Mouse (Mus musculus): ENCODE data around the gene Syne2. TPM values are rescaled to one million over a fixed set of nuclear protein-coding genes. Genes with fewer than 3 reads are reported as not detected.

The Syne2 gene
- polyA plus RNA-seq, 1 experiment from 2014 or later, result 5.1 TPM

- Histone ChIP-seq H3K4me3 (replicated peaks) (no peak overlapping the region), H3K27me3 (no peaks in the 10 kb centered on the region), H3K4me1 (replicated peaks) (no peaks in the 10 kb centered on the region), H3K9ac (no peak overlapping the region), H3K9me3 (replicated peaks) (no peaks in the 10 kb centered on the region), H3K4me2 (no peak overlapping the region), H3K27ac (no peak overlapping the region), H3K36me3 (no peaks in the 10 kb centered on the region)
- DNase-seq (no peak), ATAC-seq (ENCODE audit: low read depth) (no peak)
- WGBS (ENCODE audit: insufficient replicate concordance), result 83% methylated on average over 11 of the region's 11 CpGs
These were observed 86.1 kb downstream of the Syne2 start for GRCm38 (mm10) chr12:75904068-75904467.

GRCm38 (mm10) chr12:75905304-75905703 is 87.4 kb downstream of the Syne2 start:
- 71% methylated on average over 7 of the region's 7 CpGs for WGBS (ENCODE audit: insufficient replicate concordance)

GRCm38 (mm10) chr12:75908466-75908865 is 90.5 kb downstream of the Syne2 start:
- H3K27me3 ChIP-seq, result no peaks in the 10 kb centered on the region
- no peaks in the 10 kb centered on the region for H3K9me3 ChIP-seq (replicated peaks)
- no peak for DNase-seq
- H3K4me1 ChIP-seq (replicated peaks), result no peaks in the 10 kb centered on the region
- no peak overlapping the region for H3K4me2 ChIP-seq
- no peak overlapping the region for H3K27ac ChIP-seq
- H3K36me3 ChIP-seq, result no peaks in the 10 kb centered on the region
- no peak overlapping the region for H3K9ac ChIP-seq
- no peak for ATAC-seq (ENCODE audit: low read depth)
- no peak overlapping the region for H3K4me3 ChIP-seq (replicated peaks)
- 60% methylated on average over 3 of the region's 3 CpGs for whole genome bisulfite sequencing (ENCODE audit: insufficient replicate concordance)

More at GRCm38 (mm10) chr12:75905304-75905703, 87.4 kb downstream of the Syne2 start:
- DNase-seq (no peak), ATAC-seq (ENCODE audit: low read depth) (no peak)
- H3K9ac ChIP-seq, result no peak overlapping the region
- no peaks in the 10 kb centered on the region for H3K36me3 ChIP-seq
- no peaks in the 10 kb centered on the region for H3K4me1 ChIP-seq (replicated peaks)
- no peak overlapping the region for H3K27ac ChIP-seq
- H3K4me2 ChIP-seq, result no peak overlapping the region
- H3K27me3 ChIP-seq, result no peaks in the 10 kb centered on the region
- no peaks in the 10 kb centered on the region for H3K9me3 ChIP-seq (replicated peaks)
- H3K4me3 ChIP-seq (replicated peaks), result no peak overlapping the region

- 55% methylated on average over 5 of the region's 5 CpGs for WGBS (ENCODE audit: insufficient replicate concordance)
- ATAC-seq (ENCODE audit: low read depth), result no peak
- H3K27ac ChIP-seq, result no peak overlapping the region
These were observed 97.8 kb downstream of the Syne2 start for GRCm38 (mm10) chr12:75915694-75916093.

GRCm38 (mm10) chr12:75918415-75918814 is 100.5 kb downstream of the Syne2 start:
- WGBS (ENCODE audit: insufficient replicate concordance), result 64% methylated on average over 2 of the region's 2 CpGs
- ATAC-seq (ENCODE audit: low read depth), result no peak
- Histone ChIP-seq H3K4me3 (replicated peaks) (no peak overlapping the region), H3K9me3 (replicated peaks) (no peaks in the 10 kb centered on the region), H3K4me2 (no peak overlapping the region), H3K27ac (no peak overlapping the region), H3K4me1 (replicated peaks) (no peaks in the 10 kb centered on the region), H3K27me3 (no peaks in the 10 kb centered on the region), H3K9ac (no peak overlapping the region), H3K36me3 (no peaks in the 10 kb centered on the region; the same call in 1 of the 2 replicates)
- no peak for DNase-seq

More at GRCm38 (mm10) chr12:75915694-75916093, 97.8 kb downstream of the Syne2 start:
- H3K36me3 ChIP-seq, result no peaks in the 10 kb centered on the region
- no peaks in the 10 kb centered on the region for H3K9me3 ChIP-seq (replicated peaks)
- H3K27me3 ChIP-seq, result no peaks in the 10 kb centered on the region
- no peak overlapping the region for H3K4me3 ChIP-seq (replicated peaks)
- no peak for DNase-seq
- no peak overlapping the region for H3K4me2 ChIP-seq
- no peaks in the 10 kb centered on the region for H3K4me1 ChIP-seq (replicated peaks)
- no peak overlapping the region for H3K9ac ChIP-seq

- H3K36me3 ChIP-seq, result no peaks in the 10 kb centered on the region; the same call in 1 of the 2 replicates
These were observed 101.0 kb downstream of the Syne2 start for GRCm38 (mm10) chr12:75918914-75919313.

GRCm38 (mm10) chr12:75922900-75923299 is 105.0 kb downstream of the Syne2 start:
- Histone ChIP-seq H3K9me3 (replicated peaks) (no peaks in the 10 kb centered on the region), H3K4me2 (no peak overlapping the region), H3K27me3 (no peaks in the 10 kb centered on the region), H3K27ac (no peak overlapping the region), H3K4me3 (replicated peaks) (no peak overlapping the region), H3K4me1 (replicated peaks) (no peaks in the 10 kb centered on the region), H3K9ac (no peak overlapping the region), H3K36me3 (peaks cover 4% of the 10 kb centered on the region)
- DNase-seq (no peak), ATAC-seq (ENCODE audit: low read depth) (no peak)
- WGBS (ENCODE audit: insufficient replicate concordance), result 56% methylated on average over 11 of the region's 11 CpGs

More at GRCm38 (mm10) chr12:75918914-75919313, 101.0 kb downstream of the Syne2 start:
- 56% methylated on average over 6 of the region's 6 CpGs for WGBS (ENCODE audit: insufficient replicate concordance)
- H3K9ac ChIP-seq, result no peak overlapping the region
- H3K27me3 ChIP-seq, result no peaks in the 10 kb centered on the region
- no peak for ATAC-seq (ENCODE audit: low read depth)
- H3K27ac ChIP-seq, result no peak overlapping the region
- H3K4me1 ChIP-seq (replicated peaks), result no peaks in the 10 kb centered on the region
- no peaks in the 10 kb centered on the region for H3K9me3 ChIP-seq (replicated peaks)
- H3K4me3 ChIP-seq (replicated peaks), result no peak overlapping the region
- DNase-seq, result no peak
- H3K4me2 ChIP-seq, result no peak overlapping the region

GRCm38 (mm10) chr12:75924852-75925251 is 106.9 kb downstream of the Syne2 start:
- Histone ChIP-seq H3K27ac (no peak overlapping the region), H3K27me3 (no peaks in the 10 kb centered on the region), H3K36me3 (peaks cover 4% of the 10 kb centered on the region), H3K9me3 (replicated peaks) (no peaks in the 10 kb centered on the region), H3K4me3 (replicated peaks) (no peak overlapping the region), H3K4me1 (replicated peaks) (no peaks in the 10 kb centered on the region), H3K9ac (no peak overlapping the region), H3K4me2 (no peak overlapping the region)
- no peak for DNase-seq
- 78% methylated on average over 11 of the region's 11 CpGs for WGBS (ENCODE audit: insufficient replicate concordance)
- no peak for ATAC-seq (ENCODE audit: low read depth)

- H3K9me3 ChIP-seq (replicated peaks), result no peaks in the 10 kb centered on the region
- no peak overlapping the region for H3K4me2 ChIP-seq
- peaks cover 4% of the 10 kb centered on the region for H3K36me3 ChIP-seq
- 23% methylated on average over 1 of the region's 1 CpGs for WGBS (ENCODE audit: insufficient replicate concordance)
- H3K27me3 ChIP-seq, result no peaks in the 10 kb centered on the region
- no peak for ATAC-seq (ENCODE audit: low read depth)
- no peak overlapping the region for H3K9ac ChIP-seq
- no peak overlapping the region for H3K27ac ChIP-seq
- DNase-seq, result no peak
- H3K4me1 ChIP-seq (replicated peaks), result no peaks in the 10 kb centered on the region
- H3K4me3 ChIP-seq (replicated peaks), result no peak overlapping the region
These were observed 109.7 kb downstream of the Syne2 start for GRCm38 (mm10) chr12:75927596-75927995.

- Histone ChIP-seq H3K27ac (no peak overlapping the region), H3K9ac (no peak overlapping the region), H3K36me3 (no peaks in the 10 kb centered on the region), H3K4me1 (replicated peaks) (no peaks in the 10 kb centered on the region), H3K27me3 (no peaks in the 10 kb centered on the region), H3K4me3 (replicated peaks) (no peak overlapping the region), H3K9me3 (replicated peaks) (no peaks in the 10 kb centered on the region), H3K4me2 (no peak overlapping the region)
- 67% methylated on average over 4 of the region's 4 CpGs for WGBS (ENCODE audit: insufficient replicate concordance)
- DNase-seq, result no peak
- ATAC-seq (ENCODE audit: low read depth), result no peak
These were observed 115.6 kb downstream of the Syne2 start for GRCm38 (mm10) chr12:75933561-75933960.

GRCm38 (mm10) chr12:75951328-75951727 is 133.4 kb downstream of the Syne2 start:
- no peak overlapping the region for H3K27ac ChIP-seq
- ATAC-seq (ENCODE audit: low read depth) (no peak), DNase-seq (no peak)
- no peaks in the 10 kb centered on the region; the same call in 1 of the 2 replicates for H3K36me3 ChIP-seq
- no peaks in the 10 kb centered on the region for H3K4me1 ChIP-seq (replicated peaks)
- H3K27me3 ChIP-seq, result no peaks in the 10 kb centered on the region
- no peak overlapping the region for H3K9ac ChIP-seq
- no peak overlapping the region for H3K4me2 ChIP-seq
- no peak overlapping the region for H3K4me3 ChIP-seq (replicated peaks)
- no peaks in the 10 kb centered on the region for H3K9me3 ChIP-seq (replicated peaks)
- WGBS (ENCODE audit: insufficient replicate concordance), result 38% methylated on average over 5 of the region's 5 CpGs

- no peak overlapping the region for H3K27ac ChIP-seq
- WGBS (ENCODE audit: insufficient replicate concordance), result 78% methylated on average over 1 of the region's 1 CpGs
- H3K9me3 ChIP-seq (replicated peaks), result no peaks in the 10 kb centered on the region
These were observed 134.1 kb downstream of the Syne2 start for GRCm38 (mm10) chr12:75952011-75952410.

More at GRCm38 (mm10) chr12:75952011-75952410, 134.1 kb downstream of the Syne2 start:
- no peaks in the 10 kb centered on the region; the same call in 1 of the 2 replicates for H3K36me3 ChIP-seq
- no peaks in the 10 kb centered on the region for H3K4me1 ChIP-seq (replicated peaks)
- DNase-seq (no peak), ATAC-seq (ENCODE audit: low read depth) (no peak)
- H3K9ac ChIP-seq, result no peak overlapping the region
- H3K4me2 ChIP-seq, result no peak overlapping the region
- H3K4me3 ChIP-seq (replicated peaks), result no peak overlapping the region
- H3K27me3 ChIP-seq, result no peaks in the 10 kb centered on the region
